Mouse (Mus musculus) inflammation-experienced regulatory T-cells, adult 16 weeks (primary cell): ENCODE data around the gene Anapc11. TPM values are rescaled to one million over a fixed set of nuclear protein-coding genes. Genes with fewer than 3 reads are reported as not detected.

Experiments
- polyA plus RNA-seq: library from polyadenylated mRNA; unstranded; fragments of 100-300 nt; shearing (Covaris generic); gene quantifications from one replicate; pipeline ENCODE4 v1.2.1, GENCODE M21; 2017

The Anapc11 gene
- 129 TPM for polyA plus RNA-seq

GRCm38 (mm10) chr11:120598283-120598989 is at the start of gene Anapc11, which contains the start of gene Alyref:
Anapc11 (plus strand) TSS chr11:120598421.
Alyref (minus strand) TSS chr11:120598365.

GRCm38 (mm10) chr11:120549168-120549945 is 48.9 kb upstream of the Anapc11 start, which contains the start of gene Mcrip1:
Mcrip1 (minus strand) TSS chr11:120549727.

GRCm38 (mm10) chr11:120550810-120551440 is 47.3 kb upstream of the Anapc11 start, which contains the start of gene Ppp1r27:
Ppp1r27 (minus strand) TSS chr11:120551132.

GRCm38 (mm10) chr11:120572752-120573584 is 25.3 kb upstream of the Anapc11 start, which contains the start of gene P4hb:
P4hb (minus strand) TSS chr11:120573253.

GRCm38 (mm10) chr11:120581490-120582267 is 16.5 kb upstream of the Anapc11 start, which contains the start of gene Arhgdia:
Arhgdia (minus strand) TSS chr11:120581624.

GRCm38 (mm10) chr11:120608241-120609034 is 10.2 kb downstream of the Anapc11 start, which contains the start of gene Npb:
Npb (plus strand) TSS chr11:120608477.

GRCm38 (mm10) chr11:120617519-120618112 is 19.4 kb downstream of the Anapc11 start, which contains the start of gene Pcyt2:
Pcyt2 (minus strand) TSS chr11:120617936.

GRCm38 (mm10) chr11:120625152-120625775 is 27.0 kb downstream of the Anapc11 start, which contains the start of gene Sirt7:
Sirt7 (minus strand) TSS chr11:120625240.

GRCm38 (mm10) chr11:120633520-120634343 is 35.5 kb downstream of the Anapc11 start, which contains the start of gene Mafg:
Mafg (minus strand) TSS chr11:120633600.

GRCm38 (mm10) chr11:120643601-120643987 is 45.4 kb downstream of the Anapc11 start, which contains the start of gene Pycr1:
Pycr1 (minus strand) TSS chr11:120643769.

GRCm38 (mm10) chr11:120648001-120648476 is 49.8 kb downstream of the Anapc11 start, which contains the start of gene Myadml2:
Myadml2 (minus strand) TSS chr11:120648158.

Other genes with a start within 250 kb of the Anapc11 start
- 2,711 TPM for gene Actg1, start 249.9 kb upstream of the Anapc11 start, polyA plus RNA-seq
- not detected for gene Fscn2, start 236.9 kb upstream of the Anapc11 start, polyA plus RNA-seq
- gene Faap100, start 219.7 kb upstream of the Anapc11 start, polyA plus RNA-seq: 32.1 TPM
- gene Nploc4, start 160.7 kb upstream of the Anapc11 start, polyA plus RNA-seq: 13.7 TPM
- gene Tspan10, start 155.8 kb upstream of the Anapc11 start, polyA plus RNA-seq: not detected
- 0.68 TPM for gene Pde6g, start 144.9 kb upstream of the Anapc11 start, polyA plus RNA-seq
- gene Oxld1, start 140.4 kb upstream of the Anapc11 start, polyA plus RNA-seq: 11.5 TPM
- gene Ccdc137, start 140.3 kb upstream of the Anapc11 start, polyA plus RNA-seq: 55.1 TPM
- 47.8 TPM for gene Arl16, start 130.8 kb upstream of the Anapc11 start, polyA plus RNA-seq
- gene Mrpl12, start 113.8 kb upstream of the Anapc11 start, polyA plus RNA-seq: 76.5 TPM
- gene Slc25a10, start 106.6 kb upstream of the Anapc11 start, polyA plus RNA-seq: 15.4 TPM
- gene Gcgr, start 67.7 kb upstream of the Anapc11 start, polyA plus RNA-seq: not detected
- gene Mcrip1, start 48.7 kb upstream of the Anapc11 start, polyA plus RNA-seq: 124 TPM
- gene Ppp1r27, start 47.3 kb upstream of the Anapc11 start, polyA plus RNA-seq: not detected
- 279 TPM for gene P4hb, start 25.2 kb upstream of the Anapc11 start, polyA plus RNA-seq
- gene Arhgdia, start 16.8 kb upstream of the Anapc11 start, polyA plus RNA-seq: 896 TPM
- gene Alyref, start 56 bp upstream of the Anapc11 start, polyA plus RNA-seq: 6.6 TPM
- 1.3 TPM for gene Npb, start 10.1 kb downstream of the Anapc11 start, polyA plus RNA-seq
- 170 TPM for gene Pcyt2, start 19.5 kb downstream of the Anapc11 start, polyA plus RNA-seq
- 233 TPM for gene Sirt7, start 26.8 kb downstream of the Anapc11 start, polyA plus RNA-seq
- gene Mafg, start 35.2 kb downstream of the Anapc11 start, polyA plus RNA-seq: 12.0 TPM
- 1.00 TPM for gene Pycr1, start 45.3 kb downstream of the Anapc11 start, polyA plus RNA-seq
- gene Myadml2, start 49.7 kb downstream of the Anapc11 start, polyA plus RNA-seq: not detected
- not detected for gene Notum, start 62.8 kb downstream of the Anapc11 start, polyA plus RNA-seq
- gene Aspscr1, start 74.6 kb downstream of the Anapc11 start, polyA plus RNA-seq: 141 TPM
- 128 TPM for gene Cenpx, start 115.3 kb downstream of the Anapc11 start, polyA plus RNA-seq
- gene Lrrc45, start 115.5 kb downstream of the Anapc11 start, polyA plus RNA-seq: 84.9 TPM
- gene Rac3, start 123.0 kb downstream of the Anapc11 start, polyA plus RNA-seq: 0.27 TPM
- 26.0 TPM for gene Dcxr, start 128.9 kb downstream of the Anapc11 start, polyA plus RNA-seq
- gene Cbr2, start 133.7 kb downstream of the Anapc11 start, polyA plus RNA-seq: not detected
- 34.4 TPM for gene Hmga1b, start 164.4 kb downstream of the Anapc11 start, polyA plus RNA-seq
- 3.2 TPM for gene Rfng, start 185.8 kb downstream of the Anapc11 start, polyA plus RNA-seq
- gene Gps1, start 185.9 kb downstream of the Anapc11 start, polyA plus RNA-seq: 168 TPM
- 80.7 TPM for gene Dus1l, start 198.0 kb downstream of the Anapc11 start, polyA plus RNA-seq
- gene Fasn, start 226.1 kb downstream of the Anapc11 start, polyA plus RNA-seq: 54.9 TPM